Mouse (Mus musculus) lung, postnatal 0 days (tissue): ENCODE results near the gene Strip1.

ENCODE experiments used
- CTCF ChIP-seq: IDR thresholded peaks from 2 replicates; pipeline ENCODE4 v1.5.1; 2016; ENCODE audit warnings: antibody characterized with exemption, mild to moderate bottlenecking
- EP300 ChIP-seq: IDR thresholded peaks from 2 replicates; pipeline ENCODE4 v1.6.1; 2016; ENCODE audit warnings: antibody characterized with exemption, mild to moderate bottlenecking, control low read depth

DNA sequence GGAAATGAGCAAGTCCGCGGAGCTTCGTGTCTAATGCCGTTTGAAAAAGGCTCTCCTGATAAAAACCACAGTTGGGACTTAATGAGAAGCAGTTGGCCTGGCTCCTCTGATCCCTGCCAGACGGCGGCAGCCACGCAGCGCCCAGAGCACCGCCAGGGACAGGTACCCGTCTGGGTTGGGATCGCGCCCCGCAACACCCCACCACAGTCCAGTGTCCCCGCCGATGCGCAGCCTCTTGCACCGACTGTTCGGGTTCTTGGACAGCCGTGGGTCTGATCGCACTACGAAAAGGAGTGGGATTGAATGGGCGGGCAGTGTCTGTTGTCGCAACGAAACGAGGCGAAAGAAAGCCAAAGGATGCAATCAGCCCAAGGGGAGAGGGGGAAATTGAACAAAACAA is 34.9 kb downstream of the Strip1 start:
- TF ChIP-seq CTCF (no peak), EP300 (no peak)
